Mouse (Mus musculus): ENCODE results near the gene Tmem243. TPM values are rescaled to one million over a fixed set of nuclear protein-coding genes. Genes with fewer than 3 reads are reported as not detected.
"Not testable (repeated sequence)": the region's sequence is repeated elsewhere in the genome, so short reads cannot be mapped to it uniquely, and the experiment has no call there.

Tmem243 gene
- polyA plus RNA-seq, 2 experiments from 2014 or later, result 34.2 to 45.0 TPM

DNA sequence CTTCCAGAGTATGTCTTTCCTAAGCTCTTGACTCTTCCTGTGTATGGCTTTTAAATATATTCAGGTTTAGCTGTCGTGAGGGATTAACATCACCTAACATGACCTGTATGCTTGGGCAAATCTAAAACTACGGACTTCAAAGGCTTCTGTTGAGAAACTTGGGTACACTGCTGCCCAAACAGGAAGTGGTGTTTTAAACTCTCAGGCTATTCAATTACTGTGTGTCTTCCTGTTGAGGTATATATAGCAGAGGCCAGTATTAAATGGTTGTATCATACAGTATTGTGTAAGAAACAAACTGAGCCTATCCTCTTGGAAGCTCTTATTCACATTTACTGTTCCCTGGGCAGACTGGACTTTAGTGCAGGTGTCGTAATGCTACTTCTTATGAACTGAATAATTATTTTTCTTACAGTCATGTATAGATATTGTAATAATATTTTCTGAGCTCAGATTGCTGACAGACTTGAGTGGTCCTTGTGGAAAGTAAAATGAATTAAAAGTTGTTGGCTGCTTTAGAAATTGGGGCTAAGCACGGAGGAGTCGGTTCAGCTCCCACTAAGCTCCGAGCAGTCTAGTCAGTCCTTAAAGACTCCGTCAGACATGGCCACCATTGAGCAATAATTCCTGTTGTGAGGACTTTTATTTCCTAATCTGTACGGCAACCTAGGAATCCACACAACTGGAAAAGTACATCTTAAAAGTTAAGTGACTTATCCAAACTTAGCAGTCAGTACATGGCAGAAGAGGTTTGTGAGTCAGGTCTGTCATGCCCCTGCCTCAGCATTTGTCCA, 7.0 kb downstream of the Tmem243 start:
- peak; percentile 76 for ATAC-seq

DNA sequence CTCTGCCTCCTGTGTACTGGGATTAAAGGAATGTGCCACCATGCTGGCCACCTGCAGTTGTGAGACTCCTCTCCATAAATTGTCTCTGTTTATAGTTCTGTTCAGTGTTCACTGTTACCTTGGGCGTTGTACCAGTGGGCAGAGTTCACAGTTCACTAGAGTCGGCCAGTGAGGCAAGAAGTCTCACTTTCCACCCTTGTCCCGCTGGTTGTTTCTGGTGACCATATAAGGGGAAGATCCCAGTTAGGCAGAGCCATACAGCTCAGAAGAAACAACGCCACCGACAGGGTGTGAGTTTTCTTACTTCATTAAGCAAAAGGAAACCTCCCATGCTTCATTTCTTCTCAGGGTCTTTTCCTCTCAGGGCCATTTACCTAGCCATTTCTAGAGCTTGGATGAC, 8.0 kb downstream of the Tmem243 start:
- ATAC-seq, result no peak

DNA sequence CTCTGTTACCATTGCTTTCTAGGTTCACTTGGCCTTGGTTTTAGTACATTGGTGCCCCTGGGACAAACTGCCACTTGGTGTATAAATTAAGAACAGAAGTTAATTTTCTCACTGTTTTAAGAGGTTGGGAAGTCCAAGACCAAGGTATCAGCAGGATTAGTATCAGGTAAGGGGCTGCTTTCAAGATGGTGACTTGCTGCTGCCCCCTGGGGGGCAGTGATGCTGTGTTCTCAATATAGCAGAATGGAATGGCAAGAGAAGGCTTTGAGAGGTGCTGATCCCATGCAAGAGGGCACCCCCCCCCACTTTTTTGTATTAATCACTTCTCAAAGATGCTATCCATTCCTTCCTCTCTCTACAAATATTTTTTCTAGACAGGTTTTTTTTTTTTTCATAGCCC, 9.1 kb downstream of the Tmem243 start:
- ATAC-seq, result no peak

DNA sequence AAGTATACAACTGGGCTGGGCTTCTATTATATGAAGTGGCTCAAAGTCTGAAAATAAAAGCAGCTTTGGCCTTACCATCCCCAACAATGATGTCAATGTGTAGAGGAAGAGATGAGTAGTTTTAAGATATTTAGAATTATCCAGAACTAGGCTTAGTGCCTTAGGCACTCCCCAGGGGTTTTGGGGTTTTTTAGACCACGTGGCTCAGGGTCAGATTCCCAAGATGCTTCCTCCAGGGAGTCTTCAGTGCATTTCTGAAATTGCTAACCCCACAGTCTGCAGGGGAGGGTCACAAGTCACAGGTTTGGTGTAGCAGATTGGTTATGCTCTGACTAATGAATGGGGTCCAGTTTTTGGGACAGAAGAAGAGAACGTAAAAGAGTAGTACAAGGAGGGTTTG, 10.8 kb downstream of the Tmem243 start:
- ATAC-seq, result no peak

DNA sequence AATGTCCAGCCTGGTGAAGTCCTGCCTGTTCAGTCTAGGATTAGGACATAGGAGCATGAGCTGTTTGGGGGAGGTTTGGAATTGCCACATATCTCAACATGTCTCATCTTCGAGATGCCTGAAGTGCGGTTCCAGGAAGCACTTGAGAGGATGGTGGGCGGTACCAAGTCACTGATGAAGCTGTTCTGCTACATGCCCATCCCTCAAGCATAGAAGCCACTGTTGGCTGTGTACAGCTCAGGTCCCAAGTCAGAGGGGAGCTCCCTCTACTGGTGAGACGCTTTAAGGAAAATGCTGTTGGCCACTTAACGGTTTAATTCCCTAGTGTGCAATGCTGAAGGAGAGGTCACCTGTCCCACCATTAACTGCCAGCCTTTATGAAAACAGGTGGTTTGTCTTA, 11.3 kb downstream of the Tmem243 start:
- ATAC-seq, result peak; percentile 77

DNA sequence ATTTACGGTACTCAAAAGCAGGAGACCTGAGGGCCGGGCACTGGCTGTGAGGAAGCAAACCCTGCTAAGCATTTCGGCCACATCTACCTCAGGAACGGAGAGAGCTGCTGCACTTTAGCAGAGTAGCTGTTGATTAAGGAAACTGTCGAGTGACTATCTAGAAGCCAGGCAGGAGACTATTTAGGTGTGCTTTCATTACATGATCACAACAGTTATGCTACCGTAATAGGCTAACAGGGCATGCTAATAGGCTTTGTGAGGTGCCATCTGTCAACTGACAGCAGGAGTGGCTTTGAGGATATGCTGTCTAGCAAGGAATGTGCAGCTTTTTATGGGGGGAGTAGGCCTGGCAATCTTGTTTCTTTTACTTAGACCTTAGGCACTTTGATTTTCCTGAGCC, 13.7 kb downstream of the Tmem243 start:
- ATAC-seq, result no peak

DNA sequence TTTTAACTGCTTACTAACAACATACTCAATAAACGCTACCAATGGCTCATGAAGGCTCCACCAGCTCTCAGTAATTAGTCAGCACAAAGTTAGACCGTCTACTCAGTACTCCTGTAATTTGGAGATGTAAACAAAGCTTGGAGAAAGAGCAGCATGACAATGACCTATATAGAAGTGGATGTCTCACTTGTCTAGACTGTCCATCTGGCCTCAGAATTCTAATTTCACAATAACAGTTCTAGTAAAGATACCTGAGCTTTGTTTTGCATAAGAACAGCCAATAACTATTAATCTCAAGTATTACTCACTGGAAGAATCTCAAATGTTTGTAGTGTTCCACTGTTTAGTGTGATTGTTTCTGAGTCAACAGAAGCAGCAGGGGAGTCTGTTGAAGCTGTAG, 23.7 kb downstream of the Tmem243 start:
- ATAC-seq, result no peak

DNA sequence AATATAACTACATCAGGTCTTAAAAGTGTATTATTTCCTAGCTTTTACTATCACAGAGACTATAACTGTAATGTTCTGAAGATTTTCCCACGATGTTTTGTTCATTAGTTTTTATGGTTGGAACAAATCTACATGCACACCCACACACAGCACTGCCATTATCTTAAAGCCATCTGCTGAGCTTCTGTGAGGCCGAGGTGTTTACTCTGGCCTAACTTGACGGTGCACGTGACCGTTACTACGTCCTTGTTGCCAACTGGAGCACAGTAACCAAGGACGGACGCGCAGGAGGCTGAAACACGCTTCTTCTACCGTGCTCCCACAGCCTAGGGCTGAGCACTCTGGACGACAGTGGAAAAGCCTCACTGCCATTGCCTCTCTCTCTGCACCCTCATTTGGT, 28.1 kb downstream of the Tmem243 start:
- ATAC-seq, result peak; percentile 27

DNA sequence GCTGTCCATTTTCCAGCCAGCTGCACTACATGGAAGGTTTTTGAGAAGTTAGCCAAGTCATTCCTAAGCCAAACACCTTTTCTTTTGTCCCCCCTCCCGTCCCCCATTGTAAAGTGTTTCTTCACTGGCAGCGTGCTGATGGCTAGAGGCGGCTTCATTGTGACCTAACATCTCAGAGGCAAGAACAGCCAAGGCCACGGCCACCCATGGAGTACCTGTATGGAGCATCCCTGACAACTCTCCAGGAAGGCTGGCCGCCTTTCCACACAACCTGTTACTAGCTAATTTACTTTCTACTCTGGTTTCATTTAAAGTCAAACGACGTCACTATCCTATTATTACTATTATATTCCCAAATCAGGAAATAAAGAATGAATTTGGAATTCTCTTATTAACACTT, 31.3 kb downstream of the Tmem243 start:
- no peak for ATAC-seq

DNA sequence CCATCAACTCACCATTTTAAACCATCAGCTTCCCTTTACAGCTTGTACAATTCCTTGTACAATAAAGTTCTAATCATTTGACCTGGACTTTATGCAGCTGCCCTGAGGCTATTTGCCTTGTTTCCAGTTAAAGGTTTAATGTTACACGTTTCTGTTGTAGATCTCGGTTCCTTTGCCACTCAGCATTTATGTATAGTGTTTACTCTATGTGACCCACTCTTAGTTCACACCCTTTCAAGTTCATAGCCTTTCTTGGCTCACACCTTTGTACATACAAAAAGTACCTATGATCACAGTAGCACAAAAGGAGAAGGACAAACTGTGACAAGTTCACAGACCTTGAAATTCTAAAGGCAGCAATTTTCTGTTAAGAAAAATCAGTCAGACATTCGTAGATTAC, 35.1 kb downstream of the Tmem243 start:
- no peak for ATAC-seq

DNA sequence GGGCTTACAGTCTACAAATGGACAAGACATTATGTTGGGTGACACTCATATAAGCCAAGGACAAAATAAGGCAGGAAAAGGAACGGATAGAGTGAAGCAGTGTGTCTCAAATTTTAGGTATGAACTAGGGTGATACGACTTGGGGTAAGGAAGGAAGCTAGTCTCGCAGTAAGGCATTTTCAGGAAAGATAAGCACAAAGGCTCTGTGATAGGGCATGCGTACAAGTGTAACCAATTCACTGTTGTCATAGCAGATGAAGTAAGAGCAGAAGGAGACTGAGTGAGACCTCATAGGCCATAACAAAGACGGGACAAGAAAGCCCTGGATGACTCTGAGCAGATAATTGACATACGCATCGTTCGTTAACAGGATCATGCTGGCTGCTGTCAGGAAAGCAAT, 40.3 kb downstream of the Tmem243 start:
- ATAC-seq, result no peak

DNA sequence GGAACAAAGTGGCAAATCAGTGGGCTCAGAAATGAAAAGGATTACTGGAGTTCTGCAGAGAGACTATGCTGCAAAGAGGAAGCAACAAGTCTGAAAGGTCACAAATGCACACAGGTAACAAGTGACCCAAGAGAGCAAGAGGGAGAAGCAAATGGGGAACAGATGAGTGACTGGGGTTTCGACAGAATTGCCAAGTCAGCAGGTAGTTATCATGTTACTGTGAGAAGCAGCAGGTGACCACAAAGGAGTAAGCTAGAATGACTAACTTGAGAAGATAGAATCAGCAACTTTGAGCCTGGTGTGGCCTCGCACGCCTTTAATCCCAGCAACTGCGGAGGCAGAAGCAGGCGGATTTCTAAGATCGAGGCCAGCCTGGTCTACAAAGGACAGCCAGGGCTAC, 41.9 kb downstream of the Tmem243 start:
- ATAC-seq, result peak; percentile 49

DNA sequence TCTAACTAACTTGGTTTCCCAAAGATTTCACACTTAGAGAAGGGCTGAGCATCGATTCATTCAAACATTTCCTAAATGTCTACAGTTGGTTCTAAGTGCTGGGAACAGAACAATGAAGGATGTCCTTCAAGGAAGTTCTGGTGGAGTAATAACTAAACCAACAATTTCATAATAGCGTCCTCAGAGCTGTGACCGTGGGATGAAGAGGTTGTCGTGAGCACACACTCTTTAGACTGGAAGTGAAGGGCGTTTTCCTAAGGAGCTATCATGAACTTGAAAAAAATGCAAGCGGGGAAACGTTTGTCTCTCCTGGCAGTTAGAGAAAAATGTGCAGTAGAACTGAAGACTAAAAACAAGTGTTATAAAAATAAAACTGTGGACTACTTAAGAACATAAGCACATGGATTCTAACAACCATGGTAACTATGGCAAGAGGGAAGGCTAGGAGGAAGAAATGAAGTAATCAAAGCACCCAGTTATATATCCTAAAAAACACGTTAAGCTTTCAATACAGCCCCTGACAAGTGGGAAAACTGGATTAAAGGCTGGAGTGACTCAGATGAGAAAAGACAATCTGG, 48.9 kb downstream of the Tmem243 start:
- no peak for ATAC-seq

DNA sequence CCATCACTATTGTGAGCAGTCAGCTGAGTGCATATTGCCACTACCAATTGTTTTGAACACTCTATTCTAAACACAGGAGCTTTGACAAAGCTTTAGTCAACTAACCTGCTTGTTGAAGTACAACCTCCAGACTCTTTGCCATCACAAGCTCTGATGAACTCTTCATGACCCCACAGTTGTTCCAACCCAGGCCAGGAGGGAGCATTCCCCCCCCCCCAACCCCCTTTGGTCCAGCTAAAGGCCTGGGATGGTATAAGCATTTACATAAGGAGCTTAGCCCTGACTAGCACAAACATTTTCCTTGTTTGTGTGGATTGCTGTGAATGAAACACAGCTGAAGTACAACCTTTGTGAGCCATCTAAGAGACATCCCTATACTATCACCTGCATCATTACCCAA, 56.3 kb downstream of the Tmem243 start:
- no peak for ATAC-seq

DNA sequence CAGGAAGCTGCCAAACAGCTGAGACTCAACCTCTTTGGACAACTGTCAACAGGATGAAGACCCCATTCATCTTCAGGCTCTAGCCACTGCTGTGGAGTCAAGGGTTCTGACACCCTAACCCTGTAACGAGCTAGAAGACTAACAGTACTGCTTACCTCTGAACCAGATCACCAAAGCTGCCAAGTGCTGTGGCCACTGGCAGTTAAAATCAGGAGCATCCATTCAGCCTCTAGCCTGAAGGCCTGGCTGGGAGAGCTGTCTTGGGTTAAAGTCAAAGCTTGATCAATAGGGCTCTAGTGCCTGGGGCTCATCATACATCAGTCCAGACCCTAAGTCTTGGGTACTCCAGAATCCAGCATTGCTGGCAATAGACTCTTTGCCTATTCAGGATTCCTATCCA, 56.9 kb downstream of the Tmem243 start:
- ATAC-seq, result no peak

DNA sequence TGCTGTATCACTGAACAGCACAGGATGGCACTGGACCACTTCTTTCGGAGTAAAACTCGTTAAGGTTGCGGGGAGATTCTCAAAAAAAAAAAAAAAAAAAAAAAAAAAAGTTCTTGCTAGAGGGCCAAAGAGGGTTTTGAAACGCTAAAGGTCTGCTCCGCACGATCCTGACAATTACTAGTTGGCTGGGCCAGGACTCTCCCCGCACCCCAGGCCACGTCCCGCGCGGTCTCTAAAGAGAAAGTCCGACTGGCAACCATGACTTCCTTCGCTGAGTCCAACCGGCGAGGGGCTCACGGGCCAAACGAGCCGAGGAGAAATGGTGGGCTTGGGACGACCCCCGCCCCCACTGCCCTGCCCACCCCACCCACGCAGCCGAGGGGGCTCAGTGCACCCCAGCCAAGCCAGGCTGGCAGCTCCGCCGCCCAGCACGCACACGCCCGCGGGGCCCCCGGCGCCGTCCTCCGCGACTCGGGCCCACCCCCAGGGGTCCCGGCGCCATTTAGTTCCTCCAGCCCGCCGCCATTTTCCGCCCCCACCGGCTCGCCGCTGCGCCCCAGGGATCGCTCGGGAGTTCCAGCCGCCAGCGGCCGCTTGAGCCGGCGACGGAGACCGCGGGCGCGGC, 60.5 kb downstream of the Tmem243 start:
- peak; percentile 36 for ATAC-seq

DNA sequence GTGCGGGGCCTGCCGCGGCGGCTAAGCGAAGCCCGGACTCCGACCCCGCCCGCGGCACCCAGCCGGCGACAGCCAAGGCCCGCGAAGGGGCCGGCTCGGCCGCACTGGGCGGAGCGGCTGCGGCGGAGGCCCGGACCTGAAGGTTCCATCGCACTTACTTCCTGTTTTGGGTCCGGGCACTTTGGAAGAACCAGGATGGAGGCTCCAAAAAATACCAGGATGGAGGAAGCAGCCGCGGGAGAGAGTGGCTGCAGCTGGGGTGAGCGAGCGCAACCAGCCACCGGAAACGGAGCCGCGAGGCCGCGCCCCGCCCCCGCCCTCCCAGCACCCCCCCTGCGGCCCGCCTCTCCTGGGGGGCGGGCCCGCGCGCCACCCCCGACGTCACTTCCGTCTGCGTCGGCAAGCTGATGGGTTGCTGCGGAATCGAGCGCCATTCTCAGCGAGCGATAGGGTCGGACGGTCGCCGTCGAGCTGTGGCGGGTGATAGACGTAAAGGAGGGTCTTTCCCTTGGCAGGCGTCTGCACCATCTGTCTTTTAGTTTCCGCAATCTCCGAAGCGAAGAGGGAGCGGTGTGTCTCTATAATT, 61.1 kb downstream of the Tmem243 start, which contains the start of gene Dmtf1:
Gene Dmtf1, minus strand, starts transcription at position 321 of the 586 bp plus-strand sequence.
- ATAC-seq, result peak; percentile 87

DNA sequence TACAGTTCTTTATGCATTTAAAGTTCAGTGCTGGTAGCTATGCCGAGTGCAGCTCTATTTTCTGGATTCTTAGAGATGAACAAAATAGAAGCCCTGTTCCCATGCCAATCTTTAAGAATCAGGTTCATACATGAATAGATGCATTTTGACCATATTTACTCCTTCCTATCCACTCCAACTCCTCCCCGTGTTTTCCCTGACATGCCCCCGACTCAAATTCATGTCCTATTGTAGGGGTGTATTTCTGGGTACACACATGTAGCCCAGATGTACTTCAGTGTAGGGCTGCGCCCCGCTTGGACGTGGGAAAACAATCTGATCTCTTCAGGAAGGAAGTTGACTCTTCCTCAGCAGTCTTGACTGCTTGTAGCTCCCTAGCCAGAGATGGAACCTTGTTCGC, 61.6 kb downstream of the Tmem243 start:
- peak; percentile 3 for ATAC-seq

DNA sequence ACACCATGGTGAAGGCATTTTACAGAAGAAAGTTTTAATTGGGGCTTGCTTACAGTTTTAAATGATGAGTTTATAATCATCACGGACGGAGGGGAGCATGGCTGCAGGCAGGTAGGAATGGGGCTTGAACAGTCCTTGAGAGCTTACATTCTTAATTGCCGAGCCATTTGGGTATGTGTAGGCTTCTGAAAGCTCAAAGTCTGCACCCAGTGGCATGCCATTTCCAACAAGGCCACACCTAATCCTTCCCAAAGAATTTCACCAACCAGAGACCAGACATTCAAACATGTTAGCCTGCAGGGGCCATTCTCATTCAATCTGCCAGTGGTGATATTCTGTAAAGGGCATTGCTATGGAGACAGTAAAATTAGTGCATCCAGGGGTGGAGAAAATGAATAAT, 62.9 kb downstream of the Tmem243 start:
- no peak for ATAC-seq

DNA sequence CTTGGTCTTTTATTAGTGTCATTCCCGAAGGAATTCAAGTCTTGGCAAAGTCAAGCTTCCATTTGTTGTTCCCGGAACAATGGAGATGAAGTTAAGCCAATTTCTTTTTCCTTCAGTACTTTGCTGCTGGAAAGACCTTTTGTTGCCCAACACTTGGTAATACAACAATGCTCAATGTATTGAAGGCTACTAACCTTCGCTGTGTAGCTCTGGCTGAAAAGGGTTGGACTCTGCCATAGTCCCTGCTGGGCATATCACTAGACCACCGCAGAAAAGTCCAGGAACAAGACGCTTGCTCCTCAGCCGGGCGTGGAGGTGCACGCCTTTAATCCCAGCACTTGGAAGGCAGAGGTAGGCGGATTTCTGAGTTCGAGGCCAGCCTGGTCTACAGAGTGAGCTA, 64.7 kb downstream of the Tmem243 start:
- ATAC-seq, result not testable (repeated sequence)

DNA sequence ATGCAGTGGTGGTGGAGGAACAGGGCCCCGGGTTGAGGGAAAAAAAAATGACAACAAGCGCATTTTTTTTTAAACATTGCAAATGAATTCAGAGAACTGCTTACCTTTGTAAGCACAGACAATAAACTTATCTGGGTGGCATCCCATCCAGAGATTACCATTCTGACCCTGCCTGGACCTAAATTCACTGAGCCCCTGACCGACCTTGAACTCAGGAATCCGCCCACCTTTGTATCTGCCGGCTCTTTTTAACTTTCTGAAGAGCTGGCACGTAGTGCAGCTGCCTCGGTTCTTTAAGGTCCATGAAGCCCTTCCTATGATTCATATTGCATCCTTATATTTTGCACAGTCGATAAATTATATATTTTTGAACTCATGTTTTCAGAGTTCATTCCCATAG, 65.9 kb downstream of the Tmem243 start:
- ATAC-seq, result no peak

DNA sequence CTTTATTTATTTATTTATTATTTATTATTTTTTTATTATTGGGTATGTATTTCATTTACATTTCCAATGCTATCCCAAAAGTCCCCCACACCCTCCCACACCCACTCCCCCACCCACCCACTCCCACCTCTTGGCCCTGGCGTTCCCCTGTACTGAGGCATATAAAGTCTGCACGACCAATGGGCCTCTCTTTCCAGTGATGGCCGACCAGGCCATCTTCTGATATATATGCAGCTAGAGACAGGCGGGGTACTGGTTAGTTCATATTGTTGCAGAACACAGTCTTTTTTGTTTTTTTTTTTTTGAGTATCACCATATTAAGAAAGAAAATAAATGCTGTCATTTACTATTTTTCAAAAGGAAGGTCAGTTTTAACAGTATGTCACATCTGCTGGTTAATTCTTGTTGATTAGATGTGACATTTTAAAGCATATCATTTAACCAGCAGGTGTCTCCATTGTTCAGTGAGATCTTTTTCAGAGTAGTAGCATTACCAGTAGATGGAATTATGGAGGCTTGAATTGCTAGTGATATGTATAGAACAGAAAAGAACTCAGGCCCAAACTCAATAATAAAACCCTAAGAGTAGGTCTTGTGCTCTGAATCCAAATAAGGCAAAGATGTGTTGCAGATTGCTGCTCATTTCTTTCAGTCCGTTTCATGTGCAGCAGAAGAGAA, 69.0 kb downstream of the Tmem243 start:
- ATAC-seq, result not testable (repeated sequence)

DNA sequence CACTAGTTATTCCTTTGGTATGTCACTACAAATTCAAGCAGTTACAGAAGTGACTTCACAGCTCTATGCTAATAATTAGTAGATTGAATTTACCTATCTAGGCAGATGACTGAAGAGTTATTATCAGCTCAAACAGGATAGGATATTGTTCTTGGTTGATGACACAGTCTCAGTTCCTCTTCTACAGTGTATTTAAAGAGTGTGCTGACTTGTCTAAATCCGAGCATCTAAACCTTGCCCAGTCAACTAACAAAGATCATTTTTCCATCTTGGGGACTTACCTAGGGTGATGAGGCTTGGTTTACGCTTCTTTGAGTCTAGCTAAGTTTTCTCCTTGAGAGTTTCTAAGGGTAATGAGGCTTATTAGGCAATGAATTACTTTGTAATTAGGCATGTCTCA, 72.8 kb downstream of the Tmem243 start:
- ATAC-seq, result no peak

Data from activated CD4-positive, CD25-positive, alpha-beta regulatory T cell, adult 4 months (primary cell).